Mouse (Mus musculus) hindbrain, embryonic 11.5 days (tissue): ENCODE measurements at regions not wholly inside any gene's neighbourhood (a gene's known extent, or its start where the extent isn't known, plus 50 kb on each side); places are given as distances from the start of the nearest gene placed in this dataset.

ENCODE experiments used
- ATAC-seq: fragments of 200-750 bp; cut with Nextera tagmentation; 2 replicates; pipeline ENCODE4 v1.8.0; 2017; ENCODE audit warnings: mild to moderate bottlenecking, moderate TSS enrichment, moderate library complexity; ENCODE audit not compliant: low FRiP score
- DNase-seq: peaks from one replicate; pipeline ENCODE4 v3.0.0-alpha.2; 2015; ENCODE audit warnings: low spot score
- H3K27ac ChIP-seq: fragments of 300-500 bp; sonication (generic); 2 replicates; pipeline ENCODE4 v1.5.1; 2014; ENCODE audit warnings: mild to moderate bottlenecking, low read depth, low read length
- H3K27me3 ChIP-seq: fragments of 300-500 bp; sonication (generic); 2 replicates; pipeline ENCODE4 v1.6.1; 2014; ENCODE audit warnings: mild to moderate bottlenecking, low read length, moderate library complexity, mixed read lengths; ENCODE audit not compliant: control insufficient read depth, insufficient read depth
- H3K36me3 ChIP-seq: fragments of 300-500 bp; sonication (generic); 2 replicates; pipeline ENCODE4 v1.6.1; 2014; ENCODE audit warnings: mild to moderate bottlenecking, low read length, moderate library complexity, mixed read lengths; ENCODE audit not compliant: control insufficient read depth, insufficient read depth
- H3K4me1 ChIP-seq: fragments of 300-500 bp; sonication (generic); replicated peaks from 2 replicates; pipeline ENCODE4 v1.6.1; 2014; ENCODE audit warnings: low read length, mixed read lengths; ENCODE audit not compliant: control insufficient read depth, insufficient read depth
- H3K4me2 ChIP-seq: fragments of 300-500 bp; sonication (generic); replicated peaks from 2 replicates; pipeline ENCODE4 v1.6.1; 2014; ENCODE audit warnings: mild to moderate bottlenecking, low read depth, low read length
- H3K4me3 ChIP-seq: fragments of 300-500 bp; sonication (generic); 2 replicates; pipeline ENCODE4 v1.5.1; 2014; ENCODE audit warnings: low read depth, low read length
- H3K9ac ChIP-seq: fragments of 300-500 bp; sonication (generic); 2 replicates; pipeline ENCODE4 v1.6.1; 2014; ENCODE audit warnings: low read depth, low read length
- H3K9me3 ChIP-seq: fragments of 300-500 bp; sonication (generic); 2 replicates; pipeline ENCODE4 v1.6.1; 2016; ENCODE audit warnings: low read length; ENCODE audit not compliant: control insufficient read depth
- WGBS: fragments of 180-500 bp; shearing (Covaris S2); extraction: QIAGEN DNeasy Blood & Tissue Kit; methylation state at CpG from one replicate; pipeline ENCODE4 v1.1.7; 2014; 5-methylcytosine and 5-hydroxymethylcytosine counted together

- no peaks in the 10 kb centered on the region for H3K36me3 ChIP-seq
- H3K27me3 ChIP-seq, result no peaks in the 10 kb centered on the region
- no peaks in the 10 kb centered on the region for H3K9me3 ChIP-seq
- H3K4me2 ChIP-seq, result no peak overlapping the region
- 86% methylated on average over 3 of the region's 3 CpGs for WGBS
- DNase-seq (no peak), ATAC-seq (no peak)
- H3K4me3 ChIP-seq, result no peak overlapping the region
- H3K9ac ChIP-seq, result no peak overlapping the region
- no peaks in the 10 kb centered on the region for H3K4me1 ChIP-seq
- no peak overlapping the region for H3K27ac ChIP-seq
Measured at GRCm38 (mm10) chr15:54177791-54178190, 293.1 kb downstream of the Gm7489 start.
